ENCODE assay signal across 15 mouse cellular contexts in the genomic region with DNA sequence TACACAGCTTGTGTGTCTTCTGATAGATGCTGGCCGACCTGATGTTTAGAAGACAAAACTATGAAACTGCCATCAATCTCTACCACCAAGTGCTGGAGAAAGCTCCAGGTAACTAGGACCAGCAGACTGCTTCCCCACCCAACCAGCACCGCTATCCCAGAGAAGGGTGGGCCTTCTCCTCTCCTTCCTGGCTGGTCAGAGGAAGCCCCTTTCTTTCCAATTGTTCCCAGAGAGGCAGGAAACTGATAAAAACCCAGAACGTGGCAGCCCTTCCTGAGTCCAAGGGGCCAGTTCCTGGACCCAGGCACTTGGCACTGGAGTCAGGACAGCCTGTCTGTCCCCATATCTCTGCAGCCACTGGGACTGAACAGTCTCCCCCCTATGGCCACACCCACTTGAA. TPM values are rescaled to one million over a fixed set of nuclear protein-coding genes. Genes with fewer than 3 reads are reported as not detected.
A peak's percentile ranks its signal among the peaks of the same experiment; 100 is the strongest.
DNase-seq lines count a peak whose midpoint lies in the region; ATAC-seq lines count a peak whose summit lies in the region.
"Had no signal": no experiment of that assay in that cellular context is flagged by ENCODE, and none has a peak within 500 bp of the region (broad histone marks: within the 10 kb centered on the region; RNA-seq: fewer than 3 reads in every experiment).

No protein-coding gene starts in this region.

- DNase-seq in heart, adult 18-20 months: peak; percentile 56 to 85
- DNase-seq in heart, postnatal 14 days: no peak
- DNase-seq in heart, adult 8-10 months (ENCODE audit: low spot score): peak; percentile 61
- no peak for DNase-seq in embryonic facial prominence, embryonic 10.5 days (ENCODE audit: low spot score)
- no peak for DNase-seq in cerebellum, adult 9-11 months
- no peak for DNase-seq in frontal cortex, postnatal 36 days (ENCODE audit: low spot score in 2 of 2)
- DNase-seq: adrenal gland, adult 8-10 months; cerebellum, adult 18-20 months; lung, embryonic 14.5 days; right cerebral cortex, postnatal 25 days; thymus, postnatal 4 days had no signal

- peak; percentile 68 for ATAC-seq in heart, embryonic 16.5 days (replicated peaks; ENCODE audit: extremely low read depth, insufficient read depth, low FRiP score)
- no peak for ATAC-seq in lung, embryonic 15.5 days (ENCODE audit: borderline replicate concordance, extremely low read depth, low FRiP score, low TSS enrichment)

- intact Hi-C loops in heart, postnatal 14 days (cut with DNase I): loop anchor here (2.0 to 5.0 kb wide), 2 partner anchors 19 to 133 kb away; no protein-coding TSS in a partner anchor

- H3K9me3 ChIP-seq in heart, embryonic 16.5 days (replicated peaks; ENCODE audit: control insufficient read depth, low read length): no peaks in the 10 kb centered on the region
- no peaks in the 10 kb centered on the region for H3K9me3 ChIP-seq in lung, embryonic 15.5 days
- no peaks in the 10 kb centered on the region for H3K9me3 ChIP-seq in embryonic facial prominence, embryonic 10.5 days
- H3K9me3 ChIP-seq: hindbrain, embryonic 13.5 days had no signal

- H3K36me3 ChIP-seq in heart, embryonic 16.5 days (ENCODE audit: control insufficient read depth, insufficient read depth): no peaks in the 10 kb centered on the region
- H3K36me3 ChIP-seq in lung, embryonic 15.5 days: no peaks in the 10 kb centered on the region
- no peaks in the 10 kb centered on the region for H3K36me3 ChIP-seq in embryonic facial prominence, embryonic 10.5 days (replicated peaks)
- H3K36me3 ChIP-seq: hindbrain, embryonic 13.5 days had no signal

- no peak overlapping the region for H3K4me2 ChIP-seq in heart, embryonic 16.5 days (ENCODE audit: low read depth, low read length)
- no peak overlapping the region for H3K4me2 ChIP-seq in lung, embryonic 15.5 days
- H3K4me2 ChIP-seq: hindbrain, embryonic 13.5 days; lung, embryonic 14.5 days had no signal

- H3K4me1 ChIP-seq in heart, embryonic 16.5 days (ENCODE audit: control insufficient read depth, insufficient read depth, low read length): peaks cover 14% of the 10 kb centered on the region
- H3K4me1 ChIP-seq in lung, embryonic 15.5 days: peaks cover 15% of the 10 kb centered on the region
- H3K4me1 ChIP-seq in embryonic facial prominence, embryonic 10.5 days: peaks cover 13% of the 10 kb centered on the region

- WGBS in heart, embryonic 16.5 days: 63% methylated on average over 3 of the region's 3 CpGs
- WGBS in lung, embryonic 15.5 days: 55% methylated on average over 3 of the region's 3 CpGs
- WGBS in embryonic facial prominence, embryonic 10.5 days: 73% methylated on average over 3 of the region's 3 CpGs

- H3K27me3 ChIP-seq in heart, embryonic 16.5 days (ENCODE audit: control insufficient read depth, insufficient read depth, low read length): no peaks in the 10 kb centered on the region
- no peaks in the 10 kb centered on the region for H3K27me3 ChIP-seq in lung, embryonic 15.5 days
- peaks cover 26% of the 10 kb centered on the region for H3K27me3 ChIP-seq in embryonic facial prominence, embryonic 10.5 days (replicated peaks; ENCODE audit: low read depth, poor library complexity, severe bottlenecking)

- H3K4me3 ChIP-seq in heart, embryonic 16.5 days (ENCODE audit: low read length): no peak overlapping the region
- H3K4me3 ChIP-seq in lung, embryonic 15.5 days: no peak overlapping the region
- H3K4me3 ChIP-seq in embryonic facial prominence, embryonic 10.5 days: no peak overlapping the region
- H3K4me3 ChIP-seq: hindbrain, embryonic 13.5 days had no signal

- H3K9ac ChIP-seq in heart, embryonic 16.5 days (ENCODE audit: low read length): no peak overlapping the region
- H3K9ac ChIP-seq in lung, embryonic 15.5 days: no peak overlapping the region
- H3K9ac ChIP-seq: hindbrain, embryonic 13.5 days; lung, embryonic 14.5 days had no signal

- peak overlapping the region; percentile 73 for H3K27ac ChIP-seq in heart, embryonic 16.5 days (ENCODE audit: low read length)
- H3K27ac ChIP-seq in lung, embryonic 15.5 days: peak overlapping the region; percentile 41; the same call in 1 of the 2 replicates
- no peak overlapping the region for H3K27ac ChIP-seq in embryonic facial prominence, embryonic 10.5 days (replicated peaks)
- H3K27ac ChIP-seq: hindbrain, embryonic 13.5 days had no signal

RNA-seq across cellular contexts. Expression of gene Csrnp1, which starts 20.3 kb away (rescaled TPM):
- total RNA-seq in heart, adult 18-20 months (2021): 10 to 100 TPM; 16.7 to 20.7 TPM
- total RNA-seq in heart, postnatal 14 days (2021): 10 to 100 TPM; 15.8 to 21.4 TPM
- 10 to 100 TPM; 10.9 to 32.1 (median 16.1) TPM for total RNA-seq in heart, adult 8-10 months (2022)
- 6.5 and 9.4 TPM in 2 replicates for polyA plus RNA-seq in heart, embryonic 16.5 days (2015; fragmentation: Nextera tagmentation; extraction: Ambion mirVana)
- 8.2 and 8.7 TPM in 2 replicates for polyA plus RNA-seq in lung, embryonic 15.5 days (2015; fragmentation: Nextera tagmentation; extraction: Ambion mirVana)
- 3.1 and 4.8 TPM in 2 replicates for polyA plus RNA-seq in embryonic facial prominence, embryonic 10.5 days (2016; fragmentation: Nextera tagmentation; extraction: Ambion mirVana)

RNA-seq across cellular contexts. Expression of gene Ttc21a, which starts 26.8 kb away (rescaled TPM):
- total RNA-seq in heart, adult 18-20 months (2021): under 1 TPM in 1 of 2 experiments, not detected in 1; 0.21 TPM
- under 1 TPM in 1 of 2 experiments, not detected in 1; 0.26 TPM for total RNA-seq in heart, postnatal 14 days (2021)
- under 1 TPM in 1 of 4 experiments, not detected in 3; 0.09 TPM for total RNA-seq in heart, adult 8-10 months (2022)
- polyA plus RNA-seq in heart, embryonic 16.5 days (2015; fragmentation: Nextera tagmentation; extraction: Ambion mirVana): 0.37 and 0.39 TPM in 2 replicates
- polyA plus RNA-seq in lung, embryonic 15.5 days (2015; fragmentation: Nextera tagmentation; extraction: Ambion mirVana): 0.67 and 1.1 TPM in 2 replicates
- polyA plus RNA-seq in embryonic facial prominence, embryonic 10.5 days (2016; fragmentation: Nextera tagmentation; extraction: Ambion mirVana): 0.43 and 0.47 TPM in 2 replicates
- total RNA-seq: gastrocnemius, adult 18-20 months had no signal

RNA-seq across cellular contexts. Expression of gene Gorasp1, which starts 26.8 kb away (rescaled TPM):
- 10 to 100 TPM; 31.8 to 35.8 TPM for total RNA-seq in heart, adult 18-20 months (2021)
- 10 to 100 TPM; 21.4 to 22.8 TPM for total RNA-seq in heart, postnatal 14 days (2021)
- 10 to 100 TPM; 35.0 to 41.4 (median 37.9) TPM for total RNA-seq in heart, adult 8-10 months (2022)
- 22.4 and 23.1 TPM in 2 replicates for polyA plus RNA-seq in heart, embryonic 16.5 days (2015; fragmentation: Nextera tagmentation; extraction: Ambion mirVana)
- polyA plus RNA-seq in lung, embryonic 15.5 days (2015; fragmentation: Nextera tagmentation; extraction: Ambion mirVana): 31.1 and 35.6 TPM in 2 replicates
- polyA plus RNA-seq in embryonic facial prominence, embryonic 10.5 days (2016; fragmentation: Nextera tagmentation; extraction: Ambion mirVana): 27.9 and 29.2 TPM in 2 replicates

RNA-seq across cellular contexts. Expression of gene Xirp1, which starts 59.2 kb away (rescaled TPM):
- total RNA-seq in heart, adult 18-20 months (2021): 100 to 1,000 TPM; 145 to 150 TPM
- 100 to 1,000 TPM; 105 to 114 TPM for total RNA-seq in heart, postnatal 14 days (2021)
- total RNA-seq in heart, adult 8-10 months (2022): 100 to 1,000 TPM; 130 to 157 (median 141) TPM
- 54.9 and 56.1 TPM in 2 replicates for polyA plus RNA-seq in heart, embryonic 16.5 days (2015; fragmentation: Nextera tagmentation; extraction: Ambion mirVana)
- polyA plus RNA-seq in lung, embryonic 15.5 days (2015; fragmentation: Nextera tagmentation; extraction: Ambion mirVana): 0.96 and 1.3 TPM in 2 replicates
- 0.04 and 0.38 TPM in 2 replicates for polyA plus RNA-seq in embryonic facial prominence, embryonic 10.5 days (2016; fragmentation: Nextera tagmentation; extraction: Ambion mirVana)

Comparison
In these comparisons a context has a peak if more than half of its experiments do, and no peak if none do; other contexts are left out.
1. DNase-seq: peak in heart, adult 18-20 months (2 of 2) and heart, adult 8-10 months (single experiment); none in heart, postnatal 14 days (0 of 2), embryonic facial prominence, embryonic 10.5 days (single experiment), cerebellum, adult 9-11 months (single experiment) and frontal cortex, postnatal 36 days (0 of 2).